ENCODE assay signal across 8 mouse cellular contexts in the genomic region with DNA sequence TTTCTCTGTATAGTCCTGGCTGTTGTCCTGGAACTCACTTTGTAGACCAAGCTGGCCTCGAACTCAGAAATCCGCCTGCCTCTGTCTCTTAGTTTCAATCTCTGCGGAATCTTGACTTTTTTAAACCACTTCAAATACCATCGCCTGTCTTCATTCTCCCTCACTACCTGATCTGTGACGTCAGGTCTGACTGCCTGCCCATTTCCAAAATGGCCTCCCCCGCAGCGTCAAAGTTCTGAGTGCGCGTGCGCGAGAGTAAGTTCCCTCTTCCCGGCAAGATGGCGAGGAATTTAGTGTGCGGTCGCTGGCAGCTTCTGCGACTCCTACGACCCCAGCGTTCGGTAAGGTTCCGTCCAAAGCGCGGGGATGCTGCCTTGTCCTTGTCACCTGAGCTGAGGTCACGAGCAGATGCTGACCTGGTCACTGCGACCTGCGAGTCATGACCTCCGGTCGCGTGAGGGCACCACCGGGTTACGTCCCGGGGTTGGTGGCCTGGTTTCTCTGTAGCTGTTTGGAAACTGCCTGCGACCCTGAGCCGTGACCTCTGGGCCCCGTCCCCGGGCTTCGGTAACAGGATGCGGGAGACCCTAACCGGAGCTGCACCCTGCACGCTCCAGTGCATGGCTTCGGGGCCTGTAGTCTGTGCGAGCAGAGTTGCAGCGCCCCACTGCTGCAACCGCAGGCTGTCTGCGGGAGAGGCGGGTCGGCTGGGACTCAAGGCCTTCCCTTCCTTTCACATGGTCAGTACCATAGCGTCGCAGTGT. TPM values are rescaled to one million over a fixed set of nuclear protein-coding genes. Genes with fewer than 3 reads are reported as not detected.
DNase-seq lines count a peak whose midpoint lies in the region; ATAC-seq and TF ChIP-seq lines count a peak whose summit lies in the region.

Gene Oxa1l, plus strand, starts transcription at position 258 of the 764 bp plus-strand sequence.

- peak; percentile 55 for TF ChIP-seq CTCF in layer of hippocampus, adult 2 months (conservative IDR thresholded peaks at IDR 0.05)
- peak; percentile 26 for TF ChIP-seq CTCF in lung, embryonic 14.5 days (IDR thresholded peaks at IDR 0.05; ENCODE audit: low read depth)
- TF ChIP-seq CTCF in olfactory bulb, adult 2 months (IDR thresholded peaks at IDR 0.05; ENCODE audit: insufficient read depth, low read depth, low read length) = no peak
- TF ChIP-seq CTCF in thymus, adult 2 months (IDR thresholded peaks at IDR 0.05; ENCODE audit: borderline replicate concordance, control insufficient read depth, extremely low read depth, insufficient read depth, low read length, poor library complexity) = 0 out of 2 replicates have a peak, but pooled peaks have one; percentile 16

- peaks cover 8% of the 10 kb centered on the region for H3K36me3 ChIP-seq in ES-E14 (ENCODE audit: control insufficient read depth, insufficient read depth, low read length, poor library complexity, severe bottlenecking)
- H3K36me3 ChIP-seq in forebrain, embryonic 16.5 days (ENCODE audit: control insufficient read depth, insufficient read depth) = peaks cover 5% of the 10 kb centered on the region; the same call in 1 of the 2 replicates
- peaks cover 28% of the 10 kb centered on the region for H3K36me3 ChIP-seq in lung, embryonic 14.5 days (ENCODE audit: insufficient read depth)
- peaks cover 10% of the 10 kb centered on the region; the same call in 1 of the 2 replicates for H3K36me3 ChIP-seq in thymus, adult 2 months (ENCODE audit: control insufficient read depth, insufficient read depth, low read length)

- peak within 1 kb of the TSS; percentile 75 for H3K4me2 ChIP-seq in forebrain, embryonic 16.5 days (ENCODE audit: low read length)
- peak within 1 kb of the TSS; percentile 65 for H3K4me2 ChIP-seq in lung, embryonic 14.5 days

- TF ChIP-seq POLR2A in olfactory bulb, adult 2 months (IDR thresholded peaks at IDR 0.05; ENCODE audit: insufficient read depth, low read depth, low read length) = peak; percentile 74
- peak; percentile 54; the same call in 1 of the 2 replicates for TF ChIP-seq POLR2A in thymus, adult 2 months (IDR thresholded peaks at IDR 0.05; ENCODE audit: control insufficient read depth, extremely low read depth, insufficient read depth, low read length, poor library complexity)

- peak; percentile 94 for ATAC-seq in forebrain, embryonic 16.5 days
- peak; percentile 93 for ATAC-seq in lung, embryonic 14.5 days (ENCODE audit: insufficient read depth)

- in situ Hi-C loops in ES-E14 (cut with MboI; ENCODE audit: low sequenced_read_pairs in 2 of 2, unreplicated experiment in 2 of 2) = loop anchor here in 1 of 2 experiments (25.0 kb wide), 1 partner anchor 298 kb away; no protein-coding TSS in a partner anchor

- WGBS in forebrain, embryonic 16.5 days = under 1% methylated on average over 48 of the region's 48 CpGs
- WGBS in lung, embryonic 14.5 days = 0% methylated on average over 48 of the region's 48 CpGs
- WGBS in olfactory bulb, adult 2 months = under 1% methylated on average over 48 of the region's 48 CpGs
- WGBS in thymus, adult 2 months = under 1% methylated on average over 48 of the region's 48 CpGs

- H3K9ac ChIP-seq in ES-E14 (ENCODE audit: insufficient read depth, low read depth, low read length, poor library complexity, severe bottlenecking) = peak within 1 kb of the TSS; percentile 96
- peak within 1 kb of the TSS; percentile 94 for H3K9ac ChIP-seq in forebrain, embryonic 16.5 days (replicated peaks; ENCODE audit: low read depth, low read length)
- H3K9ac ChIP-seq in lung, embryonic 14.5 days = peak within 1 kb of the TSS; percentile 93

- H3K4me1 ChIP-seq in ES-E14 (ENCODE audit: control insufficient read depth in 2 of 2, insufficient read depth in 2 of 2, low read length in 2 of 2, poor library complexity in 1 of 2) = peaks cover 0 to 2% of the 10 kb centered on the region in 2 experiments; a peak in 1 of 4 replicates
- peaks cover 18% of the 10 kb centered on the region for H3K4me1 ChIP-seq in forebrain, embryonic 16.5 days (replicated peaks; ENCODE audit: control insufficient read depth, insufficient read depth, low read length)
- H3K4me1 ChIP-seq in lung, embryonic 14.5 days (ENCODE audit: insufficient read depth) = 0 out of 2 replicates have a peak, but pooled peaks cover 2% of the 10 kb centered on the region
- peaks cover 7% of the 10 kb centered on the region for H3K4me1 ChIP-seq in olfactory bulb, adult 2 months (ENCODE audit: control insufficient read depth, insufficient read depth, low read length)
- H3K4me1 ChIP-seq in thymus, adult 2 months (replicated peaks; ENCODE audit: control insufficient read depth, insufficient read depth, low read length) = peaks cover 8% of the 10 kb centered on the region; the same call in 1 of the 2 replicates

- no peaks in the 10 kb centered on the region for H3K9me3 ChIP-seq in ES-E14 (ENCODE audit: control insufficient read depth, insufficient read depth, low read depth, low read length)
- no peaks in the 10 kb centered on the region for H3K9me3 ChIP-seq in forebrain, embryonic 16.5 days (ENCODE audit: control insufficient read depth, low read length)
- no peaks in the 10 kb centered on the region for H3K9me3 ChIP-seq in lung, embryonic 14.5 days (ENCODE audit: low read depth, low read length)

- intact Hi-C loops in heart, postnatal 36 days (cut with DNase I) = loop anchor here (2.0 to 5.0 kb wide), 3 partner anchors 102 to 123 kb away; partner anchors contain the start of genes Abhd4, Dad1 and Lrp10

- peak within 1 kb of the TSS; percentile 46 for H3K27ac ChIP-seq in ES-E14 (ENCODE audit: insufficient read depth, low read depth, low read length, poor library complexity, severe bottlenecking)
- H3K27ac ChIP-seq in forebrain, embryonic 16.5 days (ENCODE audit: low read length) = peak within 1 kb of the TSS; percentile 79; the same call in 1 of the 2 replicates
- H3K27ac ChIP-seq in layer of hippocampus, adult 2 months = peak within 1 kb of the TSS; percentile 95
- H3K27ac ChIP-seq in lung, embryonic 14.5 days (ENCODE audit: low read depth) = peak within 1 kb of the TSS; percentile 72
- peak within 1 kb of the TSS; percentile 85 for H3K27ac ChIP-seq in olfactory bulb, adult 2 months (ENCODE audit: insufficient read depth, low read depth, low read length)
- H3K27ac ChIP-seq in thymus, adult 2 months (ENCODE audit: control insufficient read depth, insufficient read depth, low read length) = peak within 1 kb of the TSS; percentile 35; the same call in 1 of the 2 replicates

- DNase-seq in ES-E14 (ENCODE audit: low read depth, low spot score) = peak; percentile 92
- peak; percentile 94 for DNase-seq in cerebellum, adult 11-12 months
- DNase-seq in heart, postnatal 36 days = peak; percentile 97
- peak; percentile 96 to 97 for DNase-seq in layer of hippocampus, adult 2 months (ENCODE audit: low spot score in 2 of 2)
- DNase-seq in lung, embryonic 14.5 days = peak; percentile 99
- peak; percentile 97 for DNase-seq in thymus, adult 2 months

- H3K27me3 ChIP-seq in forebrain, embryonic 16.5 days (replicated peaks; ENCODE audit: control insufficient read depth, insufficient read depth, low read length) = no peaks in the 10 kb centered on the region
- no peaks in the 10 kb centered on the region for H3K27me3 ChIP-seq in lung, embryonic 14.5 days (ENCODE audit: insufficient read depth, low read length)
- no peaks in the 10 kb centered on the region for H3K27me3 ChIP-seq in thymus, adult 2 months (ENCODE audit: control insufficient read depth, insufficient read depth, low read length)

- peak within 1 kb of the TSS; percentile 87 to 97 for H3K4me3 ChIP-seq in ES-E14 (ENCODE audit: insufficient read depth in 1 of 2, low read depth in 1 of 2, low read length in 2 of 2, poor library complexity in 1 of 2, severe bottlenecking in 1 of 2)
- H3K4me3 ChIP-seq in forebrain, embryonic 16.5 days (replicated peaks; ENCODE audit: low read length) = peak within 1 kb of the TSS; percentile 90
- H3K4me3 ChIP-seq in layer of hippocampus, adult 2 months = peak within 1 kb of the TSS; percentile 92
- H3K4me3 ChIP-seq in lung, embryonic 14.5 days (ENCODE audit: low read depth, low read length) = peak within 1 kb of the TSS; percentile 95
- peak within 1 kb of the TSS; percentile 87 for H3K4me3 ChIP-seq in olfactory bulb, adult 2 months (ENCODE audit: insufficient read depth, low read depth, low read length)
- H3K4me3 ChIP-seq in thymus, adult 2 months (ENCODE audit: control insufficient read depth, insufficient read depth, low read length) = peak within 1 kb of the TSS; percentile 80

TF ChIP-seq in ES-E14, 5 proteins besides CTCF, POLR2A, EP300 and RAD21:
- TF ChIP-seq MAFK (IDR thresholded peaks at IDR 0.05; ENCODE audit: insufficient read depth, low read depth, low read length) (no peak), CHD2 (IDR thresholded peaks at IDR 0.05; ENCODE audit: low read depth, low read length) (peak; percentile 51; the same call in 1 of the 2 replicates), HCFC1 (IDR thresholded peaks at IDR 0.05; ENCODE audit: borderline replicate concordance, insufficient read depth, low read length) (peak; percentile 91), ZNF384 (IDR thresholded peaks at IDR 0.05; ENCODE audit: low read depth, low read length) (no peak), ZC3H11A (IDR thresholded peaks at IDR 0.05; ENCODE audit: borderline replicate concordance, low read depth, low read length) (no peak)
TF ChIP-seq in ES-E14: peak in this region for 2.

RNA-seq across cellular contexts. Expression of gene Oxa1l, which starts in this region (rescaled TPM):
- total RNA-seq in ES-E14 (2012; rRNA removed) = 28.7 and 62.5 TPM in 2 replicates
- 44.5 and 49.0 TPM in 2 replicates for polyA plus RNA-seq in forebrain, embryonic 16.5 days (2015; fragmentation: Nextera tagmentation; extraction: Ambion mirVana)
- 10 to 100 TPM; 97.2 to 98.9 TPM for total RNA-seq in heart, postnatal 36 days (2021)
- 10 to 100 TPM; 52.1 to 54.9 TPM for total RNA-seq in layer of hippocampus, adult 2 months (2021)
- 51.2 and 53.5 TPM in 2 replicates for polyA plus RNA-seq in lung, embryonic 14.5 days (2014; fragmentation: Nextera tagmentation; extraction: Ambion mirVana)
- not detected in 2 replicates for polyA plus RNA-seq in olfactory bulb, adult 2 months (2012; ENCODE audit: insufficient read depth, insufficient read length, low replicate concordance, missing spikeins)
- polyA plus RNA-seq in thymus, adult 2 months (2012; rRNA removed) = 177 and 188 TPM in 2 replicates

Comparison
In these comparisons a context has a peak if more than half of its experiments do, and no peak if none do; other contexts are left out.
1. Peak in every context shown above with its lines: DNase-seq, ATAC-seq, H3K4me3 ChIP-seq and H3K27ac ChIP-seq.
2. H3K27ac ChIP-seq: peak in every context shown above with its lines; median percentile 95 in layer of hippocampus, adult 2 months; 85 in olfactory bulb, adult 2 months; 79 in forebrain, embryonic 16.5 days; 72 in lung, embryonic 14.5 days; 46 in ES-E14; 35 in thymus, adult 2 months.